Mouse (Mus musculus) brain, embryonic 14.5 days (tissue): Measurements from ENCODE around the gene Map1b.

Experiments used
- CTCF ChIP-seq: fragments of 200-500 bp; IDR thresholded peaks from 2 replicates; pipeline ENCODE4 v1.5.1; 2012; ENCODE audit warnings: inconsistent platforms, mild to moderate bottlenecking, moderate library complexity, borderline replicate concordance; ENCODE audit not compliant: insufficient read depth, insufficient read length; ENCODE audit errors: extremely low read depth
- POLR2A ChIP-seq: fragments of 200-500 bp; IDR thresholded peaks from 2 replicates; pipeline ENCODE4 v1.6.1; 2012; ENCODE audit warnings: mild to moderate bottlenecking, inconsistent platforms, borderline replicate concordance; ENCODE audit not compliant: poor library complexity, insufficient read depth, insufficient read length, severe bottlenecking; ENCODE audit errors: extremely low read depth

GRCm38 (mm10) chr13:99538851-99539250, 22.5 kb upstream of the Map1b start:
- TF ChIP-seq POLR2A = no peak
- no peak for TF ChIP-seq CTCF
